Mouse (Mus musculus) heart, embryonic 13.5 days (tissue): Measurements from ENCODE around the gene Pde7b. TPM values are rescaled to one million over a fixed set of nuclear protein-coding genes. Genes with fewer than 3 reads are reported as not detected.
"Not testable (repeated sequence)": the region's sequence is repeated elsewhere in the genome, so short reads cannot be mapped to it uniquely, and the experiment has no call there.

Experiments used
- ATAC-seq: fragments of 200-750 bp; cut with Nextera tagmentation; 2 replicates; pipeline ENCODE4 v1.8.0; 2017; ENCODE audit warnings: moderate TSS enrichment; ENCODE audit not compliant: insufficient number of reproducible peaks, low FRiP score, low TSS enrichment; ENCODE audit errors: extremely low read depth
- H3K27ac ChIP-seq: fragments of 300-500 bp; sonication (generic); replicated peaks from 2 replicates; pipeline ENCODE4 v1.5.1; 2015; ENCODE audit warnings: moderate library complexity, mild to moderate bottlenecking, inconsistent platforms
- H3K27me3 ChIP-seq: fragments of 300-500 bp; sonication (generic); replicated peaks from 2 replicates; pipeline ENCODE4 v1.6.1; 2015; ENCODE audit warnings: mild to moderate bottlenecking, inconsistent platforms
- H3K36me3 ChIP-seq: fragments of 300-500 bp; sonication (generic); 2 replicates; pipeline ENCODE4 v1.6.1; 2015; ENCODE audit warnings: mild to moderate bottlenecking, inconsistent platforms
- H3K4me1 ChIP-seq: fragments of 300-500 bp; sonication (generic); 2 replicates; pipeline ENCODE4 v1.6.1; 2015; ENCODE audit warnings: inconsistent platforms
- H3K4me2 ChIP-seq: fragments of 300-500 bp; sonication (generic); 2 replicates; pipeline ENCODE4 v1.6.1; 2015; ENCODE audit warnings: inconsistent platforms, mild to moderate bottlenecking, moderate library complexity
- H3K4me3 ChIP-seq: fragments of 300-500 bp; sonication (generic); 2 replicates; pipeline ENCODE4 v1.5.1; 2015; ENCODE audit warnings: moderate library complexity, mild to moderate bottlenecking, inconsistent platforms
- H3K9ac ChIP-seq: fragments of 300-500 bp; sonication (generic); 2 replicates; pipeline ENCODE4 v1.6.1; 2015; ENCODE audit warnings: inconsistent platforms, mild to moderate bottlenecking, moderate library complexity
- H3K9me3 ChIP-seq: fragments of 300-500 bp; sonication (generic); 2 replicates; pipeline ENCODE4 v1.6.1; 2016; ENCODE audit warnings: inconsistent platforms
- WGBS: fragments of 180-500 bp; shearing (Covaris S2); methylation state at CpG from one replicate; pipeline ENCODE4 v1.1.7; 2015; ENCODE audit warnings: mixed read lengths; 5-methylcytosine and 5-hydroxymethylcytosine counted together
- polyA plus RNA-seq: library from polyadenylated mRNA; unstranded; fragments of >200 nt; fragmentation: Nextera tagmentation; extraction: Ambion mirVana; gene quantifications from 2 replicates; pipeline ENCODE4 v1.2.1, GENCODE M21; 2015

Gene Pde7b
- polyA plus RNA-seq, 1 experiment from 2014 or later, result 9.1 TPM

- Histone ChIP-seq H3K9me3 (no peaks in the 10 kb centered on the region), H3K4me1 (peaks cover 55% of the 10 kb centered on the region), H3K9ac (peak overlapping the region; percentile 81), H3K27me3 (no peaks in the 10 kb centered on the region), H3K36me3 (no peaks in the 10 kb centered on the region), H3K4me2 (peak overlapping the region; percentile 75), H3K27ac (peak overlapping the region; percentile 87), H3K4me3 (peak overlapping the region; percentile 58; the same call in 1 of the 2 replicates)
- 43% methylated on average over 13 of the region's 13 CpGs for WGBS
- no peak for ATAC-seq
These were observed 175.8 kb downstream of the Pde7b start for GRCm38 (mm10) chr10:20548833-20549710.

GRCm38 (mm10) chr10:20547951-20548551 lies 176.8 kb downstream of the Pde7b start:
- H3K4me3 ChIP-seq, result peak overlapping the region; percentile 58
- H3K4me1 ChIP-seq, result peaks cover 56% of the 10 kb centered on the region
- H3K9ac ChIP-seq, result peak overlapping the region; percentile 81
- ATAC-seq, result 0 out of 2 replicates have a peak, but pooled peaks have one; percentile 44
- no peaks in the 10 kb centered on the region for H3K27me3 ChIP-seq
- no peaks in the 10 kb centered on the region for H3K9me3 ChIP-seq
- H3K36me3 ChIP-seq, result no peaks in the 10 kb centered on the region
- peak overlapping the region; percentile 87 for H3K27ac ChIP-seq
- 2% methylated on average over 19 of the region's 19 CpGs for WGBS
- H3K4me2 ChIP-seq, result peak overlapping the region; percentile 75

DNA sequence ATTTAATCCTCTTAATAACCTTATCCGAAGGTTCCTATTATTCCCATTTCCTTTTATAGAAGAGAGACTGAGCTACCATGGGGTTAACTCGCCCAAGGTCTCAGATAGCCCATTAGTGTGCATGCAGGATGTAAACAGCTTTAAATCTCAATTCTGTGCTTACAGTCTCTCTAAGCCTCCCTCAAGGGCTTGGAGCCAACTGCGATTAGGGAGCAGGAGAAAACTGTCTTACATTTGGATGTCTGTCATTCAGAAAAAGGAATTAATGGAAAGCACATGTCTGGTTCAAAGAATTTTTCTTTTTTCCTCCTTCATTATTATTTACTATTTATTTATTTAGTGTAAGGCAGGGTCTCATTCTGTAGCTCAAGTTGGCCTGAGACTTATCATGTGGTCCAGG lies 181.8 kb downstream of the Pde7b start:
- H3K4me1 ChIP-seq, result peaks cover 32% of the 10 kb centered on the region
- no peak overlapping the region for H3K4me2 ChIP-seq
- no peaks in the 10 kb centered on the region for H3K9me3 ChIP-seq
- 72% methylated on average over 3 of the region's 3 CpGs for WGBS
- H3K4me3 ChIP-seq, result no peak overlapping the region
- H3K36me3 ChIP-seq, result no peaks in the 10 kb centered on the region
- H3K27me3 ChIP-seq, result no peaks in the 10 kb centered on the region
- H3K27ac ChIP-seq, result no peak overlapping the region
- no peak overlapping the region for H3K9ac ChIP-seq
- ATAC-seq, result no peak

- H3K4me1 ChIP-seq, result peaks cover 21% of the 10 kb centered on the region
- ATAC-seq, result no peak
- peak overlapping the region; percentile 11; the same call in 1 of the 2 replicates for H3K4me2 ChIP-seq
- no peak overlapping the region for H3K9ac ChIP-seq
- WGBS, result 14% methylated on average over 5 of the region's 5 CpGs
- no peaks in the 10 kb centered on the region for H3K27me3 ChIP-seq
- H3K9me3 ChIP-seq, result no peaks in the 10 kb centered on the region
- no peak overlapping the region for H3K4me3 ChIP-seq
- H3K36me3 ChIP-seq, result no peaks in the 10 kb centered on the region
- H3K27ac ChIP-seq, result peak overlapping the region; percentile 46; the same call in 1 of the 2 replicates
These were observed 191.1 kb downstream of the Pde7b start for GRCm38 (mm10) chr10:20533811-20534210.

DNA sequence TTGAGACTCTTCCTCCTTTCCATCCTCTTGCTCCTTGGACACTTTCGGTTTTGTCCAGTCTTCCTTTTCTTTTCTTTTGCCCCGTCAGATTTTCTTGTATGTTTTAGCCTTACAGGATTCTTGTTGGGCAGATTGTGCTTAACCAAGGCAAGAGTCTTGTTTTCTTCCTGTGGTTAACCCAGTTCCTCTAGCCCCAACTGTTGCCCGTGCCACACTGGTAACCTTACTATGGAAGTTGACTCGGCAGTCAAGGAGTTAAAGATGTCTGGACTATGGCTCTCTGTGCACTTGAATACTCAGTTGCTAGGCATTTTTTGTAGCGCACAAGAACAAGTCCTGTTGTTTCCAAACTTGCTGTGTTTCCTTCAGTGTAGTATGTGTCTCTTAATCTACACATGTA lies 193.0 kb downstream of the Pde7b start:
- Histone ChIP-seq H3K4me3 (no peak overlapping the region), H3K27me3 (no peaks in the 10 kb centered on the region), H3K9ac (no peak overlapping the region), H3K4me2 (no peak overlapping the region), H3K4me1 (peaks cover 35% of the 10 kb centered on the region), H3K36me3 (no peaks in the 10 kb centered on the region), H3K27ac (no peak overlapping the region), H3K9me3 (no peaks in the 10 kb centered on the region)
- no peak for ATAC-seq
- WGBS, result 78% methylated on average over 5 of the region's 5 CpGs

- ATAC-seq, result no peak
- WGBS, result 80% methylated on average over 20 of the region's 20 CpGs
- Histone ChIP-seq H3K4me2 (no peak overlapping the region), H3K9me3 (no peaks in the 10 kb centered on the region), H3K27ac (no peak overlapping the region), H3K4me3 (no peak overlapping the region), H3K9ac (no peak overlapping the region), H3K4me1 (peaks cover 20% of the 10 kb centered on the region), H3K27me3 (no peaks in the 10 kb centered on the region), H3K36me3 (no peaks in the 10 kb centered on the region)
These were observed 196.1 kb downstream of the Pde7b start for GRCm38 (mm10) chr10:20528544-20529411.

DNA sequence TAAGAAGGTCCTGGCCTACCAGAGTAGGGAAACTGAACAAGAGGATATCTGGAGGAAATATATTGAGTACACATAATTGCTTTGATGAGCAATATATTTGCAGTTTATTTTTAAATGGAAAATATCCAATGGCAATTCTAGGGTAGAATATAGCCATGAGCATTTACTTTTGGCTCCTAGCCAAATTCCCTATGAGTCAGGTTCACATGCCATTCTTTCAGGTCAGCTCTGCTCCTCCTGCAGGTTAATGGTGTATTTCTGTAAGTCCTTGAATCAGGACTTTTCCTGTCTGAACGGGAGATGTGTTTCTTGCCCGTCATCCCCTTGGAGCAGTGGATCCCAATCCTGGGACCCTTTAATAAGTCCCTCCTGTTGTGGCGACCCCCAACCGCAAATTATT lies 197.1 kb downstream of the Pde7b start:
- H3K27ac ChIP-seq, result no peak overlapping the region
- no peak overlapping the region for H3K4me3 ChIP-seq
- H3K4me1 ChIP-seq, result peaks cover 15% of the 10 kb centered on the region
- H3K4me2 ChIP-seq, result no peak overlapping the region
- H3K36me3 ChIP-seq, result no peaks in the 10 kb centered on the region
- H3K27me3 ChIP-seq, result no peaks in the 10 kb centered on the region
- H3K9me3 ChIP-seq, result no peaks in the 10 kb centered on the region
- 65% methylated on average over 4 of the region's 4 CpGs for WGBS
- no peak for ATAC-seq
- H3K9ac ChIP-seq, result no peak overlapping the region

DNA sequence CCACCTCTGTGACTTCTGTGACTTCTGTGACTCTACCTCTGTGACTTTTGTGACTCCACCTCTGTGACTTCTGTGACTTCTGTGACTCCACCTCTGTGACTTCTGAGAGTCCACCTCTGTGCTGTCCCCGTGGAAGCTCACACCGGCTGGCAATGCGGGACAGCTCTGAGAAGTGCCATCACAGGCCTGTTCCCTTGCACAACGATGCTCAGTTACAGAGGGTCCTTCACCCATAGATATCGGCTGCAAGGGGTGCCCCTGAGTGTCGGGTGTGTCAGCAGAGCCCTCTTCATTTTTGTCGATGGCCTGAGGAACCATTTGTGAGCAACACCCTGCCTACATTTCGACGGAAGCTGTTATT lies 206.4 kb downstream of the Pde7b start:
- Histone ChIP-seq H3K4me1 (peaks cover 22% of the 10 kb centered on the region), H3K36me3 (no peaks in the 10 kb centered on the region), H3K27ac (no peak overlapping the region), H3K4me3 (no peak overlapping the region), H3K27me3 (no peaks in the 10 kb centered on the region), H3K9me3 (no peaks in the 10 kb centered on the region), H3K9ac (no peak overlapping the region), H3K4me2 (no peak overlapping the region)
- WGBS, result 75% methylated on average over 9 of the region's 9 CpGs
- no peak for ATAC-seq

- H3K27ac ChIP-seq, result 0 out of 2 replicates have a peak overlapping the region, but pooled peaks have one; percentile 39
- H3K36me3 ChIP-seq, H3K9ac ChIP-seq, ATAC-seq, H3K27me3 ChIP-seq, H3K4me3 ChIP-seq, H3K9me3 ChIP-seq: not testable (repeated sequence)
- WGBS, result 66% methylated on average over 9 of the region's 9 CpGs
- peak overlapping the region; percentile 32; the same call in 1 of the 2 replicates for H3K4me2 ChIP-seq
- peaks cover 23% of the 10 kb centered on the region for H3K4me1 ChIP-seq
These were observed 206.9 kb downstream of the Pde7b start for GRCm38 (mm10) chr10:20517756-20518528.

DNA sequence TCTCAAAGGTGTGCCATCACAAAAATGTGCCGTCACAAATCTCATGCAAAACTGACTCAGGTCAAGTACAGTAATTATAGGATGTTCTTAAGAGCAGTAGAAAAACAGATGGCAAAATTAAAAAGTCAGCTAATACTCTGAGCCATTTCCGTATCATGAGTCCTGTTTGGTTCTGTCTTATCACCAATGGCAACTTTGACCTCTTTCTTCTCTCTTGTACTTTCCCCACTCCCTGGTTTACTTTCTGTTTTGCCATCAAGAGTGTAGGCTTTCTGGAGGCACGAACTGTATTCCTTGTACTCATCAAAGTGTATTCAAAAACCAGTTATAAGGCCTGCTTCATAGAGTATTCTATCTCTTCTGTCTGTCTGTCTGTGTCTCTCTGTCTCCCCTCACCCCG lies 211.0 kb downstream of the Pde7b start:
- no peaks in the 10 kb centered on the region for H3K27me3 ChIP-seq
- H3K4me3 ChIP-seq, result no peak overlapping the region
- no peak overlapping the region for H3K4me2 ChIP-seq
- peaks cover 21% of the 10 kb centered on the region for H3K4me1 ChIP-seq
- H3K36me3 ChIP-seq, result no peaks in the 10 kb centered on the region
- 68% methylated on average over 4 of the region's 4 CpGs for WGBS
- no peak for ATAC-seq
- no peak overlapping the region for H3K9ac ChIP-seq
- H3K27ac ChIP-seq, result no peak overlapping the region
- H3K9me3 ChIP-seq, result no peaks in the 10 kb centered on the region
